Mouse (Mus musculus) heart, adult 2 months (tissue): ENCODE measurements around the gene Plagl1. TPM values are rescaled to one million over a fixed set of nuclear protein-coding genes. Genes with fewer than 3 reads are reported as not detected.

ENCODE experiments used
- DNase-seq, 2 experiments: peaks; one replicate each; pipeline ENCODE4 v3.0.0; 2021
- H3K27ac ChIP-seq: fragments of 200-600 bp; 2 replicates; pipeline ENCODE4 v1.8.1; 2022
- H3K27me3 ChIP-seq: fragments of 200-500 bp; 2 replicates; pipeline ENCODE4 v1.6.1; 2012; ENCODE audit warnings: mild to moderate bottlenecking, low read length, inconsistent platforms, mixed read lengths; ENCODE audit not compliant: control insufficient read depth, insufficient read depth
- H3K36me3 ChIP-seq: fragments of 200-500 bp; 2 replicates; pipeline ENCODE4 v1.6.1; 2012; ENCODE audit warnings: low read length, inconsistent platforms; ENCODE audit not compliant: control insufficient read depth, insufficient read depth
- H3K4me1 ChIP-seq: fragments of 200-500 bp; 2 replicates; pipeline ENCODE4 v1.6.1; 2011; ENCODE audit warnings: low read length; ENCODE audit not compliant: control insufficient read depth, insufficient read depth
- H3K4me3 ChIP-seq: fragments of 200-600 bp; 2 replicates; pipeline ENCODE4 v1.8.1; 2022
- H3K79me2 ChIP-seq: fragments of 200-500 bp; replicated peaks from 2 replicates; pipeline ENCODE4 v1.6.1; 2012; ENCODE audit warnings: mild to moderate bottlenecking, inconsistent platforms, low read length, moderate library complexity, mixed read lengths; ENCODE audit not compliant: control insufficient read depth, insufficient read depth
- H3K9ac ChIP-seq: fragments of 200-500 bp; 2 replicates; pipeline ENCODE4 v1.6.1; 2012; ENCODE audit warnings: low read depth, mild to moderate bottlenecking, control low read depth, inconsistent platforms, low read length, mixed read lengths
- CTCF ChIP-seq: fragments of 200-600 bp; IDR thresholded peaks from 2 replicates; pipeline ENCODE4 v1.8.1; 2022; ENCODE audit warnings: antibody characterized with exemption, mild to moderate bottlenecking, moderate library complexity
- EP300 ChIP-seq: fragments of 200-500 bp; IDR thresholded peaks from 2 replicates; pipeline ENCODE4 v1.6.1; 2011; ENCODE audit warnings: low read depth, low read length, control low read depth; ENCODE audit not compliant: insufficient read depth
- POLR2A ChIP-seq: fragments of 200-500 bp; IDR thresholded peaks from 2 replicates; pipeline ENCODE4 v1.6.1; 2011; ENCODE audit warnings: mild to moderate bottlenecking, low read depth, low read length, control low read depth; ENCODE audit not compliant: insufficient read depth
- WGBS: fragments of 180-500 bp; shearing (Covaris S2); methylation state at CpG from one replicate; pipeline ENCODE4 v1.1.7; 2018; 5-methylcytosine and 5-hydroxymethylcytosine counted together
- intact Hi-C: fragments of 180-260 bp; cut with DNase I; formaldehyde crosslinking; loops from one replicate; pipeline ENCODE4 v1.15.1; 2025
- polyA plus RNA-seq: library from polyadenylated mRNA; depleted of rRNA; stranded (reverse); fragments of >200 nt; gene quantifications from 2 replicates; pipeline ENCODE4 v1.2.3, GENCODE M21; 2012
- total RNA-seq, 2 experiments: library from RNA; stranded (reverse); gene quantifications; 2 replicates each; pipeline ENCODE4 v1.2.3; 2021

Gene Plagl1
- total and polyA plus RNA-seq, 3 experiments: 7.8 to 11.3 (median 8.6) TPM

DNA sequence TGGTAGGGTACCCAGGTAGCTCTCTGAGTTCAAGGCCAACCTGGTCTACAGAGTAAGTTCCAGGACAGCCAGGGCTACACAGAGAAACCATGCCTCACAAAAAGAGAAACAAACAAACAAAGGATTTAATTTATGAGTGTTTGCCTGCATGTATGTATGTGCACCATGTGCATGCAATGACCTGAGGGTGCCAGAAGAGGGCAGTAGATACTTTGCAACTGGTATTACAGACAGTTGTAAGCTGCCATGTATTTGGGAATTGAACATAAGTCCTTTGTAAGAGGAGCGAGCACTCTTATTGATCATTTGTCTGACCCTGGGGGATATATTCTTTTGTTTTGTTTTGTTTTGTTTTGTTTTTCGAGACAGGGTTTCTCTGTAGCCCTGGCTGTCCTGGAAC, 10.7 kb downstream of the Plagl1 start:
- no peak for DNase-seq
- no peaks in the 10 kb centered on the region for H3K4me1 ChIP-seq
- intact Hi-C loops: no loop called here
- 93% methylated on average over 2 of the region's 2 CpGs for WGBS
- TF ChIP-seq EP300 (no peak), POLR2A (no peak)
- H3K27me3 ChIP-seq: no peaks in the 10 kb centered on the region
- no peak overlapping the region for H3K4me3 ChIP-seq
- H3K79me2 ChIP-seq: no peaks in the 10 kb centered on the region
- H3K36me3 ChIP-seq: no peaks in the 10 kb centered on the region
- H3K9ac ChIP-seq: no peak overlapping the region
- H3K27ac ChIP-seq: no peak overlapping the region

- WGBS: 27% methylated on average over 7 of the region's 7 CpGs
- no peak overlapping the region for H3K4me3 ChIP-seq
- no peaks in the 10 kb centered on the region for H3K79me2 ChIP-seq
- intact Hi-C loops: no loop called here
- H3K27ac ChIP-seq: no peak overlapping the region
- H3K4me1 ChIP-seq: no peaks in the 10 kb centered on the region
- no peak overlapping the region for H3K9ac ChIP-seq
- H3K27me3 ChIP-seq: no peaks in the 10 kb centered on the region
- TF ChIP-seq EP300 (no peak), CTCF (no peak), POLR2A (no peak)
- DNase-seq: no peak
- no peaks in the 10 kb centered on the region for H3K36me3 ChIP-seq
Measured at GRCm38 (mm10) chr10:13076807-13077532, 16.7 kb downstream of the Plagl1 start.

DNA sequence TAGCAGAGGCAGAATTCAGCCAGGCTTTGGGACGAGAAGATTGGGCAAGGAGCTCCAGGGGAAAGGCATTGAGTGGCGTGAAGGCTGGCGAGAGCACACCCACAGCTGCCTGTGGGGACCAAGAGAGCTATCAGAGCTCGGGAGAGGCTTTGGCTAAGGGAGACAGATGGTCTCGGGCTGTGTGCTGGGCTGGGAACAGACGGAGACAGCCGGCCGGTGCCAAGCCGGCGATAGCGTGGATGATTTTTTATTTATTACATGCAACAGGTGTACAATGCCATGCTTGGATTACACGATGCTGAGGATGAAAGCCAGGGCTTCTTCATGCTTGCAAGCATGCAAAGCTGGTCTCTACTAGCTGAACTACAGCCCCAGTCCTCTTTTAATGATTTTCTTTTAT, 22.2 kb downstream of the Plagl1 start:
- Histone ChIP-seq H3K27me3 (no peaks in the 10 kb centered on the region), H3K27ac (no peak overlapping the region), H3K4me3 (no peak overlapping the region), H3K4me1 (no peaks in the 10 kb centered on the region), H3K79me2 (no peaks in the 10 kb centered on the region), H3K9ac (no peak overlapping the region), H3K36me3 (no peaks in the 10 kb centered on the region)
- intact Hi-C loops: no loop called here
- no peak for DNase-seq
- TF ChIP-seq CTCF (no peak), EP300 (no peak), POLR2A (no peak)
- 88% methylated on average over 12 of the region's 12 CpGs for WGBS

DNA sequence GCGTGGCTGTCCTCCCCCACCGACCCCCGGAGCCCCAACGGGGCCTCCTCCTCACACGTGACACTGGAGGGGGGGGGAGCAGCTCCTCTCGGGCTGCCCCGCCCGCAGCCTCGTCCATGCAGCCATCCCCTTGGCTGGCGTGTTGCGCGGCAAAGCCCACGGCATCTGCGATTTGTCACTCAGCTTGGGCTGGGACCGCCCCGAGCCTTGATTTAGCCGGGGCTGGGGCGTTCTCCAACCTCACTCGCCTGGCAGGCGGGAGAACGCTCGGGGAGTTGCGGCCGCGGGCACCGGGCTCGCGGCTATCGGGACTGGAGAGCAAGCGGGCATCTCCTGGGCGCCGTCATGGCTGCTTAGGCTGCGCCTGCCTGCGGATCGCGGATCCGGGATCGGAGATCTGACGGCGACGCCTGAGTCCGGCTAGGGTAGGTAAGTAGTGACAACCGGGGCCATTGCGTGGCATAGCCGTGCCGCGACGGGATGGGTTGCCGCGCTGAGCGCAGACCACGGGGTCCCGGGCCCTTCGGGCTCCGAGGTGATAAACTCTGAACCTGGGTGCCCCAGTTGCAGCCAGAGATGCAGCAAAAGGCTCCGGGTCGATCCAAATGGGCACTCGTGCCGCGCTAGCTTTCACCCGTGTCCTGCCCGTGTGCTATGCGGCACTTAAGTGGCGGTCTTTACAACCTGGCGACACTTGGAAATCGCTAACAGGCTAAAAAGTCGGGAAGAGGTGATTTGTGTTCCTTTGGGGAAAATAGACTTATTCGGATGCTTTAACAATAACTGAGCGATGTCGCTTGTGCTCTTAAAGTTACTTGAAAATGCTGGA, 30.5 kb downstream of the Plagl1 start:
- Histone ChIP-seq H3K36me3 (no peaks in the 10 kb centered on the region), H3K27ac (peak overlapping the region; percentile 27; the same call in 1 of the 2 replicates), H3K4me1 (no peaks in the 10 kb centered on the region), H3K4me3 (peak overlapping the region; percentile 61), H3K9ac (peak overlapping the region; percentile 47), H3K79me2 (no peaks in the 10 kb centered on the region), H3K27me3 (no peaks in the 10 kb centered on the region)
- peak; percentile 77 to 81 for DNase-seq
- intact Hi-C loops: no loop called here
- 53% methylated on average over 70 of the region's 70 CpGs for WGBS
- no peak for TF ChIP-seq CTCF
- TF ChIP-seq POLR2A: peak; percentile 76

- DNase-seq: no peak
- intact Hi-C loops: no loop called here
- H3K4me3 ChIP-seq: no peak overlapping the region
- no peaks in the 10 kb centered on the region for H3K27me3 ChIP-seq
- H3K27ac ChIP-seq: no peak overlapping the region
- no peak for TF ChIP-seq POLR2A
- TF ChIP-seq EP300: no peak
- TF ChIP-seq CTCF: no peak
- WGBS: 66% methylated on average over 3 of the region's 3 CpGs
- no peaks in the 10 kb centered on the region for H3K36me3 ChIP-seq
- no peaks in the 10 kb centered on the region for H3K4me1 ChIP-seq
- H3K79me2 ChIP-seq: no peaks in the 10 kb centered on the region
- no peak overlapping the region for H3K9ac ChIP-seq
Measured at GRCm38 (mm10) chr10:13092996-13093395, 32.7 kb downstream of the Plagl1 start.

GRCm38 (mm10) chr10:13098895-13099294, 38.6 kb downstream of the Plagl1 start:
- TF ChIP-seq EP300 (no peak), CTCF (no peak), POLR2A (no peak)
- H3K4me3 ChIP-seq: no peak overlapping the region
- WGBS: 85% methylated on average over 1 of the region's 1 CpGs
- intact Hi-C loops: no loop called here
- no peak overlapping the region for H3K27ac ChIP-seq
- H3K27me3 ChIP-seq: no peaks in the 10 kb centered on the region
- H3K4me1 ChIP-seq: no peaks in the 10 kb centered on the region
- no peak overlapping the region for H3K9ac ChIP-seq
- H3K36me3 ChIP-seq: no peaks in the 10 kb centered on the region
- no peak for DNase-seq
- no peaks in the 10 kb centered on the region for H3K79me2 ChIP-seq
